Mouse (Mus musculus) c-Kit-negative CD71-positive TER-119-positive erythroid progenitor cells, embryonic 14.5 days (primary cell): Measurements from ENCODE around the gene Gm28102.
"Not testable (repeated sequence)": the region's sequence is repeated elsewhere in the genome, so short reads cannot be mapped to it uniquely, and the experiment has no call there.

Experiments used
- DNase-seq: peaks from one replicate; pipeline ENCODE4 v3.0.0-alpha.2; 2013; ENCODE audit warnings: low read depth, low spot score

Gene Gm28102

DNA sequence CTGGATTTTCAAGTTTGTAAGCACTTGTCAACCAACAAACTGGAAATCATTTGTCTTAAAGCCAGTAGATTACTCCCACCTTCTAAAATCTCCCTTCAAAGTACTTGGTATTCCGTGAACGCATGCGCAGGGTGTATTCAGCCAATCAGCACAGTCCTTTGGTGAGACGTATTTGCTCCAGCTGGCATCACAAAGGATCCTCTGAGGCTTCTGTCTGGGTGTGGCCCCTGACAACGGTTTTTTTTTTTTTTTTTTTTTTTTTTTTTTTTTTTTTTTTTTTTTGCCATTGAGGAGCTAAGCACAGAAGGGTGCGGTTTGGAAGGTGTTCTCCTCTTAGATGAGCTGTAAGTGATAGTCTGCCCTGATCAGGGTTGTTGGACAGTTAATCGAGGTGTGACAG is at the start of gene Gm28102:
Gm28102 (plus strand) TSS at position 301 of the 400 bp plus-strand sequence.
- DNase-seq: not testable (repeated sequence)
